Mouse (Mus musculus): Measurements from ENCODE around the gene Gm45837. TPM values are rescaled to one million over a fixed set of nuclear protein-coding genes. Genes with fewer than 3 reads are reported as not detected.

Gm45837 gene
- polyA plus RNA-seq, 1 experiment from 2014 or later, result not detected

DNA sequence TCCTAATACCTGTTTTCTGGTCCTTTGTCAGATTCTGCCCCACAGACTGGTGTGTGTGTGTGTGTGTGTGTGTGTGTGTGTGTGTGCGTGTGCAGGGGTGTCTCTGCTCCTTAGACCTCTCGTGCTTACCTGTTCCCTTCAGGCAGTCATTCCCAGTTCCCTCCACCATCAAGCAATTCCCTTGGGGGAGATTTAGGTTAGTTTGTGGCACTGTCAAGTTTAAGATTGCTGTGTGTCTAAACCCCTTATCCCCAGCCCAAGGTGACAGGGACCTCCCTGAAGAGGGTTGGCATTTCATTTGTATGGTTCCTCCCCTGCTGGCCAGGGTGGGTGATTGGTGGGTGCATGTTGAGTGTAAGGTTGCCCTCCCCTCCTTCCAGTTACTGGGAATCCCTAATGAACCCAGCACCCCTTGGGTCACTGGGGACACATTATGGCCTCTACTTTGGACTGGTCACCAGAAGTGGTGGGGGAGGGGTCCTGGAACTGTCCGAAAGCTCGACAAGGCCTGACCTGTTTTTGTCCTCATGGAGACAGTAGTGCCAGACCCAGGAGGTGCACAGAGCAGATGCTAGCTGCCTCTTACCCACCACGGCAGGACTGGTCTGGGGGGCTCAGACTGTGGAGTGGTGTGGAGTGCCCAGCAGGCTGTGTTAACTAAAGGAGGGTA lies 31.8 kb upstream of the Gm45837 start:
- Histone ChIP-seq H3K4me1 (peaks cover 37% of the 10 kb centered on the region), H3K4me3 (peak overlapping the region; percentile 21; the same call in 1 of the 2 replicates), H3K27ac (replicated peaks) (peak overlapping the region; percentile 78), H3K27me3 (replicated peaks; ENCODE audit: low read depth, poor library complexity, severe bottlenecking) (no peaks in the 10 kb centered on the region), H3K36me3 (replicated peaks) (no peaks in the 10 kb centered on the region), H3K9me3 (no peaks in the 10 kb centered on the region)
- 54% methylated on average over 5 of the region's 5 CpGs for WGBS
- no peak for DNase-seq (ENCODE audit: low spot score)

DNA sequence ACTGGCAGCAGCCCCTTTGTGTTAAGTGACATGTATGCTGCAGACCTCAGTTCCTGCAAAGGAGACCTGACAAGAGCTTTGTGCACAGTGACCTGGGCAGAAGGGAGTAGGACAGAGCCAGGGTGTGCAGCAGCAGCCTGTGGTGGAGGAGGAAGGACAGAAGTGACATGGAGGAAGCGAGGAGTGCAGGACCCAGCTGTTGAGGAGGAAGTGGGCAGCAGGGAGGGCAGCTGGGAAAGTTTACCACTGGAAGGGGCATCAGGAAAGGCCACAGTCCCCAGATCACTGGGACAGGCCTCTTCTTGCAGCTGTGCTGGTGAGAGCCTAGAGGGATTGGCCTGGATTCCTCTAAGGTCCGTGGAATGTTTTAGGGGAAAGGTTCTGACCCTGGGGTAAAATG lies 31.0 kb upstream of the Gm45837 start:
- peak overlapping the region; percentile 78; the same call in 1 of the 2 replicates for H3K27ac ChIP-seq (replicated peaks)
- H3K36me3 ChIP-seq (replicated peaks), result no peaks in the 10 kb centered on the region
- H3K4me3 ChIP-seq, result no peak overlapping the region
- H3K9me3 ChIP-seq, result no peaks in the 10 kb centered on the region
- H3K27me3 ChIP-seq (replicated peaks; ENCODE audit: low read depth, poor library complexity, severe bottlenecking), result no peaks in the 10 kb centered on the region
- H3K4me1 ChIP-seq, result peaks cover 39% of the 10 kb centered on the region
- 44% methylated on average over 2 of the region's 2 CpGs for WGBS
- DNase-seq (ENCODE audit: low spot score), result no peak

DNA sequence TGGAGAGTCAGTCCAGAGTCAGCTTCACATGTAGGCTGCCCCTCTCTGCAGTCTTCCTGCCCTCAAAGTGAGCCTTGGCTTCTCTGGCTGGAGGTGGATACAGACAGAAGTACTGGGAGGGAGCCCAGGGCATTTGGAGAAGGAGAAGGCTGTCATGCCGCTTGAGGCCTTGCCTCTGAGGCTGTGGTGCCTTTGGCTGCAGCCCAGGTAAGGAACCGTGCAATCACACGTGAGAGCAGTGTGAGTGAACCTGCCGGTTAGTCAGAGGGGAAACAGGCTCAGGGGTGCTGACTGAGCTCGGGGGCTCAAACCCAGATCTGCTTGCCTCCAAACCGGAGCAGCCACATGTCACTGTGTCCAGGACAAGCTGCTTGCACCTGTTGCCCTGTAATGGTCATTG lies 29.2 kb upstream of the Gm45837 start:
- Histone ChIP-seq H3K4me1 (peaks cover 56% of the 10 kb centered on the region), H3K27ac (replicated peaks) (no peak overlapping the region; the same call in 1 of the 2 replicates), H3K27me3 (replicated peaks; ENCODE audit: low read depth, poor library complexity, severe bottlenecking) (no peaks in the 10 kb centered on the region), H3K36me3 (replicated peaks) (no peaks in the 10 kb centered on the region), H3K9me3 (no peaks in the 10 kb centered on the region), H3K4me3 (no peak overlapping the region)
- WGBS, result 84% methylated on average over 6 of the region's 6 CpGs
- no peak for DNase-seq (ENCODE audit: low spot score)

- no peaks in the 10 kb centered on the region for H3K9me3 ChIP-seq
- H3K36me3 ChIP-seq (replicated peaks), result no peaks in the 10 kb centered on the region
- H3K4me1 ChIP-seq, result peaks cover 51% of the 10 kb centered on the region
- DNase-seq (ENCODE audit: low spot score), result no peak
- H3K4me3 ChIP-seq, result no peak overlapping the region
- H3K27ac ChIP-seq (replicated peaks), result no peak overlapping the region; the same call in 1 of the 2 replicates
- H3K27me3 ChIP-seq (replicated peaks; ENCODE audit: low read depth, poor library complexity, severe bottlenecking), result no peaks in the 10 kb centered on the region
- WGBS, result 67% methylated on average over 8 of the region's 8 CpGs
Measured at GRCm38 (mm10) chr7:101382378-101382777, 28.3 kb upstream of the Gm45837 start.

GRCm38 (mm10) chr7:101383756-101384155 lies 26.9 kb upstream of the Gm45837 start:
- no peak overlapping the region for H3K4me3 ChIP-seq
- H3K4me1 ChIP-seq, result peaks cover 41% of the 10 kb centered on the region
- H3K9me3 ChIP-seq, result no peaks in the 10 kb centered on the region
- H3K27me3 ChIP-seq (replicated peaks; ENCODE audit: low read depth, poor library complexity, severe bottlenecking), result no peaks in the 10 kb centered on the region
- WGBS, result 70% methylated on average over 3 of the region's 3 CpGs
- no peak overlapping the region for H3K27ac ChIP-seq (replicated peaks)
- H3K36me3 ChIP-seq (replicated peaks), result peaks cover 2% of the 10 kb centered on the region
- DNase-seq (ENCODE audit: low spot score), result no peak

GRCm38 (mm10) chr7:101384931-101385330 lies 25.8 kb upstream of the Gm45837 start:
- DNase-seq (ENCODE audit: low spot score), result no peak
- WGBS, result 69% methylated on average over 10 of the region's 10 CpGs
- Histone ChIP-seq H3K27me3 (replicated peaks; ENCODE audit: low read depth, poor library complexity, severe bottlenecking) (no peaks in the 10 kb centered on the region), H3K4me1 (peaks cover 29% of the 10 kb centered on the region), H3K9me3 (no peaks in the 10 kb centered on the region), H3K36me3 (replicated peaks) (peaks cover 5% of the 10 kb centered on the region), H3K4me3 (no peak overlapping the region), H3K27ac (replicated peaks) (peak overlapping the region; percentile 60; the same call in 1 of the 2 replicates)

- peak; percentile 42 for DNase-seq (ENCODE audit: low spot score)
- WGBS, result 39% methylated on average over 6 of the region's 6 CpGs
Measured at GRCm38 (mm10) chr7:101385331-101385733, 25.4 kb upstream of the Gm45837 start.

GRCm38 (mm10) chr7:101385866-101386452 lies 24.7 kb upstream of the Gm45837 start:
- H3K36me3 ChIP-seq (replicated peaks), result peaks cover 6% of the 10 kb centered on the region
- peak overlapping the region; percentile 60; the same call in 1 of the 2 replicates for H3K27ac ChIP-seq (replicated peaks)
- no peaks in the 10 kb centered on the region for H3K27me3 ChIP-seq (replicated peaks; ENCODE audit: low read depth, poor library complexity, severe bottlenecking)
- H3K9me3 ChIP-seq, result no peaks in the 10 kb centered on the region
- no peak overlapping the region for H3K4me3 ChIP-seq
- WGBS, result 55% methylated on average over 10 of the region's 10 CpGs
- H3K4me1 ChIP-seq, result peaks cover 29% of the 10 kb centered on the region
- peak; percentile 35 for DNase-seq (ENCODE audit: low spot score)

More at GRCm38 (mm10) chr7:101385331-101385733, 25.4 kb upstream of the Gm45837 start:
- H3K27me3 ChIP-seq (replicated peaks; ENCODE audit: low read depth, poor library complexity, severe bottlenecking), result no peaks in the 10 kb centered on the region
- peak overlapping the region; percentile 60 for H3K27ac ChIP-seq (replicated peaks)
- H3K4me3 ChIP-seq, result no peak overlapping the region
- peaks cover 6% of the 10 kb centered on the region for H3K36me3 ChIP-seq (replicated peaks)
- no peaks in the 10 kb centered on the region for H3K9me3 ChIP-seq
- H3K4me1 ChIP-seq, result peaks cover 29% of the 10 kb centered on the region

DNA sequence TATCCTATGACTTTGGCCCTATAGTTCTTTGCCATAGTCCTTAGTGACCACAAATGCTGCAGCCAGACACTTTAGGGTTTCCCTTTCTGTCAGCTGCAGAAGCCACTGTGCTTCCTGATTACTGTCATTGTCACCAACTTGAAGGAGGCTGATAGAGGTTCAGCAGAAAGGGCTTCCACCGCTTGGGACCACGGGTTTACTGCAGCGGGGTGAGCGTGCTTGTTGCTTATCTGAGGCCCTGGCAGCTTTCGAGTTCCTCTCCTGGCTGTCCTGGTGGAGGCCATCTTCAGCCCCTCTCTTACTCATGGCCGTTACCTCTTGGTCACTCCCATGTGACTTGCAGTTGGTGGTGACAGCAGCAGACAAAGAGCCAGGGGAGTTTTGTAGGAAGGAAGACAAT lies 21.4 kb upstream of the Gm45837 start:
- Histone ChIP-seq H3K27ac (replicated peaks) (no peak overlapping the region), H3K4me1 (peaks cover 51% of the 10 kb centered on the region), H3K4me3 (no peak overlapping the region), H3K36me3 (replicated peaks) (peaks cover 6% of the 10 kb centered on the region), H3K9me3 (no peaks in the 10 kb centered on the region), H3K27me3 (replicated peaks; ENCODE audit: low read depth, poor library complexity, severe bottlenecking) (no peaks in the 10 kb centered on the region)
- WGBS, result 84% methylated on average over 6 of the region's 6 CpGs
- no peak for DNase-seq (ENCODE audit: low spot score)

- 81% methylated on average over 4 of the region's 4 CpGs for WGBS
- Histone ChIP-seq H3K4me1 (peaks cover 41% of the 10 kb centered on the region), H3K36me3 (replicated peaks) (peaks cover 8% of the 10 kb centered on the region), H3K27ac (replicated peaks) (peak overlapping the region; percentile 80), H3K4me3 (no peak overlapping the region), H3K9me3 (no peaks in the 10 kb centered on the region), H3K27me3 (replicated peaks; ENCODE audit: low read depth, poor library complexity, severe bottlenecking) (no peaks in the 10 kb centered on the region)
- no peak for DNase-seq (ENCODE audit: low spot score)
Measured at GRCm38 (mm10) chr7:101391909-101392479, 18.7 kb upstream of the Gm45837 start.

DNA sequence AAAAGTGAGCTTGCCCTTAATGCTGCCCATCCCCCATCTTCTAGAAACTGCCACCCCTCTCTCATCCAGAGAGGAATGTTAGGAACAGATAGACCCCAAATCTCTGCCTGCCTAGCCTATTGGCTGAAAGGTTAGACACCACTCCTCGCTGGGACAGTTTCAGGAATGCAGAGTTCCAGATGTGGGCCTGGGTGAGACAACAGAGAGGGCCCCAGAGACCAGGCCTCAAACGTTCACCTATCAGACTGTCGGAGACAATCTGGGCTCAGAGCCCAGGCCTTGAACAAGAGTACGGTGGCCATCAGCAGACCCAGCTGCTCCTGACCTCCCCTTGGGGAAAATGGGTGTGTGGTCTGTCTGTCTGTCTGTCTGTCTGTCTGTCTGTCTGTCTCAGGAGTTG lies 17.7 kb upstream of the Gm45837 start:
- 45% methylated on average over 4 of the region's 4 CpGs for WGBS
- Histone ChIP-seq H3K27me3 (replicated peaks; ENCODE audit: low read depth, poor library complexity, severe bottlenecking) (no peaks in the 10 kb centered on the region), H3K4me1 (peaks cover 38% of the 10 kb centered on the region), H3K4me3 (no peak overlapping the region), H3K36me3 (replicated peaks) (peaks cover 16% of the 10 kb centered on the region), H3K27ac (replicated peaks) (peak overlapping the region; percentile 80), H3K9me3 (no peaks in the 10 kb centered on the region)
- DNase-seq (ENCODE audit: low spot score), result no peak

- H3K9me3 ChIP-seq, result no peaks in the 10 kb centered on the region
- peak overlapping the region; percentile 80 for H3K27ac ChIP-seq (replicated peaks)
- DNase-seq (ENCODE audit: low spot score), result peak; percentile 73
- peak overlapping the region; percentile 27; the same call in 1 of the 2 replicates for H3K4me3 ChIP-seq
- H3K4me1 ChIP-seq, result peaks cover 38% of the 10 kb centered on the region
- WGBS, result 37% methylated on average over 8 of the region's 8 CpGs
- peaks cover 18% of the 10 kb centered on the region; the same call in 1 of the 2 replicates for H3K36me3 ChIP-seq (replicated peaks)
- no peaks in the 10 kb centered on the region for H3K27me3 ChIP-seq (replicated peaks; ENCODE audit: low read depth, poor library complexity, severe bottlenecking)
Measured at GRCm38 (mm10) chr7:101393694-101394504, 16.8 kb upstream of the Gm45837 start.
